Mouse (Mus musculus) kidney, adult 2 months (tissue): ENCODE measurements around the gene Skida1. TPM values are rescaled to one million over a fixed set of nuclear protein-coding genes. Genes with fewer than 3 reads are reported as not detected.

Source experiments
- DNase-seq: peaks from one replicate; pipeline ENCODE4 v3.0.0; 2021
- H3K27ac ChIP-seq: fragments of 200-500 bp; 2 replicates; pipeline ENCODE4 v1.5.1; 2012; ENCODE audit warnings: low read depth, low read length, control low read depth, inconsistent platforms; ENCODE audit not compliant: insufficient read depth
- H3K27me3 ChIP-seq: fragments of 200-500 bp; replicated peaks from 2 replicates; pipeline ENCODE4 v1.6.1; 2012; ENCODE audit warnings: mild to moderate bottlenecking, moderate library complexity, low read length, inconsistent platforms; ENCODE audit not compliant: control insufficient read depth, insufficient read depth
- H3K36me3 ChIP-seq: fragments of 200-500 bp; 2 replicates; pipeline ENCODE4 v1.6.1; 2012; ENCODE audit warnings: mild to moderate bottlenecking, moderate library complexity, low read length, inconsistent platforms; ENCODE audit not compliant: control insufficient read depth, insufficient read depth
- H3K4me1 ChIP-seq: fragments of 200-500 bp; 2 replicates; pipeline ENCODE4 v1.6.1; 2011; ENCODE audit warnings: low read length; ENCODE audit not compliant: control insufficient read depth, insufficient read depth
- H3K4me3 ChIP-seq: fragments of 200-500 bp; 2 replicates; pipeline ENCODE4 v1.5.1; 2011; ENCODE audit warnings: mild to moderate bottlenecking, low read depth, low read length, control low read depth; ENCODE audit not compliant: insufficient read depth
- CTCF ChIP-seq: fragments of 200-500 bp; conservative IDR thresholded peaks from 2 replicates; pipeline ENCODE4 v1.5.1; 2011; ENCODE audit warnings: low read depth, mild to moderate bottlenecking, control low read depth, low read length, moderate library complexity, mixed read lengths; ENCODE audit not compliant: insufficient read depth, insufficient read length
- POLR2A ChIP-seq: fragments of 200-500 bp; IDR thresholded peaks from one replicate; pipeline ENCODE4 v1.6.1; 2011; ENCODE audit warnings: low read depth, low read length, control low read depth
- WGBS: fragments of 180-500 bp; shearing (Covaris S2); methylation state at CpG from one replicate; pipeline ENCODE4 v1.1.7; 2018; 5-methylcytosine and 5-hydroxymethylcytosine counted together
- polyA plus RNA-seq: library from polyadenylated mRNA; depleted of rRNA; stranded (reverse); fragments of >200 nt; gene quantifications from 2 replicates; pipeline ENCODE4 v1.2.3, GENCODE M21; 2012

Skida1 gene
- polyA plus RNA-seq, 1 experiment: 2.4 TPM

DNA sequence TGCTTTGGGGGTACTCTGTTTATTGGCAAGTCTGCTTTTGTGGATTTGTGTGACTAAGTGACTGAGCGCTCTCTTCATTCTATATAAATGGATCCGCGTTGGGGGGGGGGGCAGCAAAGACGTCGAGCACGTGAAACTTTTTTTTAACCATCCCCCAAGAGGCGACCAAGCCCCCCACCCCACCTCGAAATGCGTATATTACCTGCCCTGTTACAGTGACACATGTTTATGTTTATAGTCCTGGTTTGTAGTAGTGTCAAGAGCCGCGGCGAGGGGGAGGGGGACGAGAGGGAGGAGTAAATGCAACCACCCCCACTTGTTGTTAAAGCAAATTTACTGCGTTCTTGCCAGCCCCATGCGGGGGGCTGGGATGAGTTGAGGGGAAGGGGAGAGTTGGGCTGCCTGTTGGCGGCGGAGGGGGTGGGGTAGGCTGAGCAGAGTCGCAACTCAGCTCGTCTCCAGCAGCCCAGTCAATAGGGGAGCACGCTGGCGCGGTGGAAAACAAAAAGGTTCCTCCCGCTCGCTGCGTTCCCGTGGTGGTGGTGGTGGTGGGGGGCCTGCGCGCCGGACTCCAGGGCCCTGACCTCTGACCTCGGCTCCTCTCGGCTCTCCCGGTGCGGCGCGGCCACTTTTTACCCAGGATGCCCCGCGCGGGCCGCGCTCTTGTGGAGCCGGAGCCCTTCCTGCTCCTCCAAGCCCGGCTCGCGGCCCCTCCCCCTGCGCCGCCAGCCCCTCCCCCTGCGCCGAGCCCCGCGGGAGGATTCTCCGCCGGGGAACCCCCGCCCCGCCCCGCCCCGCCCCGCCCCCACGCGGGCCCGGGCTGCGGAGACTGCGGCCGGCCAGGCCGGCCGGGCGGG is 7.3 kb upstream of the Skida1 start:
- peak; percentile 98 for DNase-seq
- Histone ChIP-seq H3K27ac (peak overlapping the region; percentile 99), H3K4me1 (peaks cover 7% of the 10 kb centered on the region; the same call in 1 of the 2 replicates), H3K36me3 (no peaks in the 10 kb centered on the region), H3K4me3 (peak overlapping the region; percentile 98), H3K27me3 (no peaks in the 10 kb centered on the region)
- WGBS: under 1% methylated on average over 61 of the region's 66 CpGs
- TF ChIP-seq CTCF (no peak), POLR2A (peak; percentile 22)

GRCm38 (mm10) chr2:18055016-18055928 is 6.4 kb upstream of the Skida1 start, which contains the start of gene Mllt10:
TSS of gene Mllt10 (plus strand) at chr2:18055237.
- H3K4me1 ChIP-seq: peaks cover 10% of the 10 kb centered on the region; the same call in 1 of the 2 replicates
- no peak for TF ChIP-seq CTCF
- TF ChIP-seq POLR2A: no peak
- 20% methylated on average over 20 of the region's 20 CpGs for WGBS
- peak; percentile 56 for DNase-seq
- H3K4me3 ChIP-seq: peak within 1 kb of the TSS; percentile 98
- H3K27ac ChIP-seq: peak within 1 kb of the TSS; percentile 99
- H3K36me3 ChIP-seq: no peaks in the 10 kb centered on the region
- no peaks in the 10 kb centered on the region for H3K27me3 ChIP-seq

DNA sequence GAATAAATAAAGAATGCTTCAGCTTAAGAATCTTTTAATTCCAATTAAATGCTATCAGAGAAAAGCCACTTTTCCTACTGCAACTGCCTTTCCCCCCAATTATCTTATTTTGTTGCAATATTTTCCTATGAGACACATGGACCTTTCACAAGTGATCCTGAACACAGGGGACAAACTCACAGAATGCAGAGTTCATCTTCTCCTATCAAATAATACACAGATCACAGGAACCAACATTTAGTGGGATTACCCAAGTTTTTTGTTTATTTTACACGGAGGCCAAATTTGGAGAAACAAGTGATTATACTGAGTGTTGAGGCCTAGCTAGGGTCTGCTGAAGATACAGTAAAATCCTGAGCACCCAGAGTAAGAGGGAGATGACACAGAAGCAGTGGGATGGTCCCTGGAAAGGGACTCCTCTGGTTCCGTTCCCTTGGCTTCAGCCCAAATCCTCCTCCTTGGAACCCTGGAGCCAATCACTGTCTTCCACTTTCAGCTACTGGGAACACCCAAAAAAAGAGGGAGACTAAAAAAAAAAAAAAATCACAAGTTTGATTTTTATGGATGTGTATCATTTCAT is 5.2 kb upstream of the Skida1 start:
- no peak overlapping the region for H3K27ac ChIP-seq

GRCm38 (mm10) chr2:18053243-18053950 is 4.5 kb upstream of the Skida1 start:
- peaks cover 13% of the 10 kb centered on the region; the same call in 1 of the 2 replicates for H3K4me1 ChIP-seq
- H3K27me3 ChIP-seq: no peaks in the 10 kb centered on the region
- no peak for DNase-seq
- no peaks in the 10 kb centered on the region for H3K36me3 ChIP-seq
- TF ChIP-seq CTCF (no peak), POLR2A (no peak)
- H3K4me3 ChIP-seq: no peak overlapping the region
- no peak overlapping the region for H3K27ac ChIP-seq
- 93% methylated on average over 1 of the region's 1 CpGs for WGBS

More for the DNA sequence above, 5.2 kb upstream of the Skida1 start:
- WGBS: 77% methylated on average over 2 of the region's 2 CpGs
- DNase-seq: peak; percentile 71
- Histone ChIP-seq H3K4me1 (peaks cover 13% of the 10 kb centered on the region; the same call in 1 of the 2 replicates), H3K4me3 (no peak overlapping the region), H3K36me3 (no peaks in the 10 kb centered on the region), H3K27me3 (no peaks in the 10 kb centered on the region)
- TF ChIP-seq CTCF (no peak), POLR2A (no peak)

GRCm38 (mm10) chr2:18052581-18052980 is 3.7 kb upstream of the Skida1 start:
- no peak for DNase-seq
- no peaks in the 10 kb centered on the region for H3K36me3 ChIP-seq
- TF ChIP-seq POLR2A: no peak
- no peak for TF ChIP-seq CTCF

DNA sequence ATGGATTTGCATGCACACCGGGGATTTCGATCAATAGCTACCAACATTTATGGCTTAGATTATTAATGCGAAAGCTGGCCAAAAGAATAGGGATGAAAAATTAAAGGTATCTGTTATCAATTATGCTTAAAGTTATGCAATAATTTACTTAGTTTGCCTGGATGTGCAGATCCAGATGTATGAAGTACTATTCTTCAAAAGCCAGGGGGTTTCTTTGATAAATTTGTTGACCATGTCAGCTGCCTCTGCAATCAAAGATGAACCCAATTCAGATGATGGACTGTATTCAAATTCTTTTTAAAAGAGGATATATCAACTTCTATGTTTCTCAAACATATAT is 3.0 kb upstream of the Skida1 start:
- H3K27me3 ChIP-seq: no peaks in the 10 kb centered on the region
- peaks cover 11% of the 10 kb centered on the region; the same call in 1 of the 2 replicates for H3K4me1 ChIP-seq
- WGBS: 97% methylated on average over 3 of the region's 3 CpGs
- no peak overlapping the region for H3K27ac ChIP-seq
- DNase-seq: no peak
- H3K4me3 ChIP-seq: no peak overlapping the region
- no peaks in the 10 kb centered on the region for H3K36me3 ChIP-seq
- TF ChIP-seq CTCF: no peak
- no peak for TF ChIP-seq POLR2A

More at GRCm38 (mm10) chr2:18052581-18052980, 3.7 kb upstream of the Skida1 start:
- Histone ChIP-seq H3K4me3 (no peak overlapping the region), H3K27me3 (no peaks in the 10 kb centered on the region), H3K27ac (no peak overlapping the region), H3K4me1 (peaks cover 11% of the 10 kb centered on the region; the same call in 1 of the 2 replicates)
- whole genome bisulfite sequencing: 93% methylated on average over 3 of the region's 3 CpGs
